Mouse (Mus musculus): ENCODE results near the gene Mbnl2.

Gene Mbnl2

DNA sequence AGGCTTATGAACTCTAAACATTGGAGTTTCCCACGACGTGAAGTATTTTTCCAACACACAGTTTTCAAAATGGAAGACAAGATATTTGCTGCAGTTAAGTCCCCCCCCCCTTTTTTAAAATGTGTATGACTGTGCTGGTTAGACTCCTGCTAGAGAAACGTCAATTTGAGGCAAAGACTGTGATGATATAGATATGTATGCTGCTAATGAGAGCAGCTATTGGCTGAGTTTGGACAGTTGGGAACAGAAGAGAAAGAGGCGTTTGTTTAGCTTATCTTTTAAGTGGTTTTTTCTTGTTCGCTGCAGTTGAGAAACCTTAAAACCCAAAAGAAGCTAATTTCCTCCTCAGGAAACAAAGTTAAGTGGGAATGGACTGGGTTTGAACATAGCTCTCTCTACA lies 106.7 kb downstream of the Mbnl2 start:
- DNase-seq (ENCODE audit: low spot score in 2 of 2): no peak

DNA sequence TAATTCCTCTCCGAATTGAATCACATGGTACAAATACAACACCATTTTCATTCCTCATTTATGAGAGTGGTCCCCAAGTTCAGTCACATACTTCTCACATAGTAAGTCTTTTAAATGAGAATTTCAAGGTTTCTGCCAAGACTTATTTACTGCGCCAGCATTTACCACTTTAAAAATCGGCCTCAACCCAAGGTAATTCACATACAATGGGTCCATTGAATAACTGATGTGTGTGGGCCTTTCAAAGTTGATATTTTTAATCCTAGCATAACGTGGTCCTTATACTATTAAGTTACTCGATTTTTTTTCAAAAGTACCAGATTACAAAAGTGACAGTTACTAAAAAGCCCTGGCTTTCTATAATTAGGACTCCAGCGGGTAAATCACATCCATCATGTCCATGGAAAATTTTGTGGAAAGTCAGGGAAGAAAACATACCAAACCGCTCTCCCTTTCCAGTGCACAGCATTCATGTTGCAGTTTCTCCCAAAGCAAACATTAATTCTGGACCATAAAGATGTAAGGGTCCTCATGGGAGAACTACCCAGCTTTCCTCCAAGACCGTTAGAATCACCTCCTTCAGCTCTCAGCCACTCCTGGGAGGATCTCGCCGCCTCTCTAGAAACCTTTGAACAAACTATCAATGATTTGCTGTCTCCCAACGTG lies 107.8 kb downstream of the Mbnl2 start:
- no peak for DNase-seq (ENCODE audit: low spot score in 2 of 2)

DNA sequence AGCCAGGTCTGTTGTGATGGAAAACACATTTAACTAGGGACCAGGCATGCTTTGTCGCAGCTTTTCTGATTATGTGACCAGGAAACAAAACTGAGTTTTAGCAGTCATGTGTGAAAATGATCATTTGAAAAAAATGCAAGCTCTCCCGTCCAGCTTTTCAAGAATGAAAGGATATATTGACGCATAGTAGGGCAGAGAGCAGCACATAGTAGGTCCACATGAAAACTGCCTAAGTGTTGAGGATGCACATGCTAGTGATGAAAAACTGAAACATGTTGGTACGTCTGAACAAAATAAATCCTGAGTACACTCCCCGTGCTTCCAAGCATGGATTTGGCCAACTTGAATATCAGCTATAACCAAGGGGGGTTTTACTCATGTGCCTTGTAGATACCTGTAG lies 109.1 kb downstream of the Mbnl2 start:
- DNase-seq (ENCODE audit: low spot score in 2 of 2): no peak

DNA sequence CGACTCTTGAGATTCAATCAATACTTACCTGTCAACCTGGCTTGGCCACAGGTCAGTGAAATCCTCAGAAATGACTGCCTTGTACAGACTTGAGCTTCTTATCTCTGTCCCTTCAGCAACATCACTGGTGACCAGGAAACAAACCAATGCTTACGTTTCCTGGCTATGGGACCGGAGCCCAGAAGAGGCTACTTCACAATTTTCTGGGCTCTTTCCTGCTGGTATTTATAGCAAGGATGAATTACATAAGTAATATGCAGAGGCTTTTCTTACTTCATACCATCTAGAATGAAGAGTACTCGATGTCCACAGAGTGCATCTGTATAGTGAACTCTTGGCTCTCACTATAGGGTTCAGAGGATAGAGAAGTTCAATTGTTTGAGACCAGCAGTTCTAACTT lies 111.8 kb downstream of the Mbnl2 start:
- no peak for DNase-seq (ENCODE audit: low spot score in 2 of 2)

DNA sequence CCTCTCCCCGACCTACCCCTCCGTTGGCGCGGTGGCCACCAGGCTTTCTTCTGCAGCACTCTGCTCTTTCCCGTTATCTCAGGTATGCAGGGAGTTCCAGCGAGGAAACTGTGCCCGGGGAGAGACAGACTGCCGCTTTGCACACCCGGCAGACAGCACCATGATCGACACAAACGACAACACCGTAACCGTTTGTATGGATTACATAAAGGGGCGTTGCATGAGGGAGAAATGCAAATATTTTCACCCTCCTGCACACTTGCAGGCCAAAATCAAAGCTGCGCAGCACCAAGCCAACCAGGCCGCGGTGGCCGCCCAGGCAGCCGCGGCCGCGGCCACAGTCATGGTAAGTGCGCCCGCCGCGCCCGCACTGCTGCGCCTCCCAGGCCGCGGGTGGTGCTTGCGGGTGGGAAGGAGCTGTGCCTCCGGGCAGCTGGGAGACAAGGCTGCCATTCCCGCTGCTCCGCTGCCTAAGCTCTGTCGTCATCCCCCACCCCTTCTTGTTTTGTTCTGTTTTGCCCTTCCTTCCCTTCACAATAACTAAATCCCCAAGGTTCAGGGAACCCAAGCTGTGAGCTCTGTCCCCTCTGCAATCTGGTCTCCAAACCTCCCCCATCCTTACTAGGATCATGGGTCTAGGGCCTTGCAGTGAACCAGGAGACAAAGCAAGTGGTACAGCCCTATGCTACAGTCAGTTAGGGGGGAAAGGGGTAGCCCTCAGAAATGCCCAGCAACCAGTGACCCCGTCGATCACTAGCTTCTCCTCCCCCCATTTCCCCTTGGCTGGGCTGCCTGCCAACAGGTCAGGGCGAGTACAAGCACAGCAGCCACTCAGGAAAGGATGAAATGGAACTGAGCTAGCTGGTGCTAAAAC lies 113.6 kb downstream of the Mbnl2 start:
- no peak for DNase-seq (ENCODE audit: low spot score in 2 of 2)

DNA sequence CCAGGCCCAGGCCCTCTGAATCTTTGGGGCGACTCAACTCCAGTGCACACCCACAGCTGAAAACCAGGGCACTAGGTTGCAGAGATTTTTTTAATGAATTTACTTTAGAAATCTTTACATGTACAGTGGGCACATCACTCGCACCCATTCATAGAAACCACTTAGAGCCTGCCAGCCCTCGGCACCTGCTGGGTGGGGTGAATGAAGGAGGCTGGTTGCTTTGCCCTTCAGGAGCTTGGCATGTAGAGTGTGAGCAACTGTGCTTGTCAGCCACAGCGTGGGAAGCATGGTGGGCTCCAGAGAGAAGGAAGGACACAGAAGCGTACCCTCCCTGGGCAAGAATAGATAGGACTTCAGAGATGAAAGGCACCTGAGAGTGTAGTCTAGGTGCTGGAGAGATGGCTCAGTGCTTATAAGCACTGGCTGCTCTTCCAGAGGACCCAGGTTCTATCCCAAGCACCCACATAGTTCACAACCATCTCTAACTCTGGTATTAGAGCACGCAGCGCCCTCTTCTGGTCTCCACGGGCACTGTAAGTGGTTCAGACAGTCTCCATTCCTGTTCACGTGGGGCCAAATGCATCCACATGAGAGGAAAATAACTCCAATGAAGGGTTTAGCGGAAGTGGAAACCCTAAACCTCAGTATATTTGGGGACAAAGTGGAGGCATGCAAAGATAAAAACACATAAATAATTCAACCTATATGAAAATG lies 114.9 kb downstream of the Mbnl2 start:
- no peak for DNase-seq (ENCODE audit: low spot score in 2 of 2)

DNA sequence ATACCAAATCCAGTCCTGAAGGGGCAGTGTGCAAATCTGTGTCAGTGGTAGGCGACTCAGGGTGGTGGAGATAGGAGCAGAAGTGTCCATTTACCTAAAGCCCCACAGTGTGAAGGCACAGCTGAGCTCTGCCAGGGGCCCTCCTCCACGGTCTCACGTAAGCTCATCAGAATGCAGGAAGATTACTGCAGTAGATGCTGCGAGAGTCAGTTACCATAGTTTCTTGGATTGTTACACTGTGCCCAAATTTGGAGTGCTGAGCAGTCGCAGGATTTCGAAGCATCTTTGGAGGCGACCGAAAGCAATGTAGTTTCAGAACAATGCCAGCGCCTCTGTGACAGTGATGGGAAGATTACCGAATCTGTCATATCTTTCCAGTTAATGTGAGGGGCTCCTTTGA lies 116.2 kb downstream of the Mbnl2 start:
- peak; percentile 48 to 64 for DNase-seq (ENCODE audit: low spot score in 2 of 2)

DNA sequence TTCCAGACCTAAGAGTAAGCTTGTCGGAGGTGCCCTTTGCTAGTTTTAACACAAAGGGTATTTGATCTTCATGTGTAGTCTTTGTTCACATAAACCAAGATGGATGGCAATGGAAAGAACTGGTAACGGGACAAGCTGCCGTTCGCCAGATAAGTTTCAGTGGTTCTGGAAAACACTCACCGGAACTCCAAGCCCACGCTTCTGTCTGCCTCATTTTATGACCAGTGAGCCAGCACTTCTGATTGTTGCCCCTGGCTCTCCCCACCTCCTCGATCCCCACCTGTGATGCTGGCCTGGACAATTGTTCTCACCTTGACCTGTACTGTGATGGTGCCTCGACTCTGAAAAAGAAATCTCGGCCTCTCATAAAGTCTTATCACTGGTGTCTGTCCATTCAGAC lies 117.0 kb downstream of the Mbnl2 start:
- DNase-seq (ENCODE audit: low spot score in 2 of 2): no peak

DNA sequence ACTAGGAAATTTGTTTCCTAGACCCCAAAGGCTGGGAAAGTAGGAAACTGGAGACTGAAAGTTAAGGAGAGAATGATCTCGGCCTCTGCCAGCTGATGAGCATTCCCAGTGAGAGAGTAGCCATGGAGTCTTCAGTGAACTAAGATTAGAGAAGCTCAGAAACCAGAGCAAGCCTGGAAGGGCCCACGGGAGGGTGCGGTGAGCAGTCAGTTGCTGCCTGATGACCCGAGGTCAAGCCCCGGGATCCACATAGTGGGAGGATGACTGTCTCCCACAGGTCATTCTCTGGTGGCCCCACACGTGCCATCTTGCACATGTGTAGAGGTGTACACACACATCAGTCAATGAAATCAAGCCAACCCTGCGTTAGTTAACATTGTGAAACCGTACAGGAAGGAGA lies 118.0 kb downstream of the Mbnl2 start:
- DNase-seq (ENCODE audit: low spot score in 2 of 2): no peak

DNA sequence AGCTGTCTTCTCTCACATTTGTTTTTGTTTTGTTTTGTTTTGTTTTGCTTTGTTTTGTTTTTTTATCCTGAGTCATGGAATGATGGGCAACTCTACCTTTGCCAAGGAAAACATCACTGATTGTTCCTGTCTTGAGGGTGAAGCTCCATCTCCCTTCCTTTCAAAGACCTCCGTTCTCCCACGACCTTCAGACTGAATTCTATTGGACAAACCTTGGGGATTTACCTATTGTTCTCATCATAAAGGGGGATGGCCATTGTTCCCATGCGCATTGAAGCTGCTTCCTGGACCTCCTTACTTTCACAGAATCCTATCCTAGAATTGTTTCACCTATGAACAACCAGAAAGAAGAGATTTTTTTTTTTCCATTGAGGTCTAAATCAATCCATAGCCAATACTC lies 118.7 kb downstream of the Mbnl2 start:
- DNase-seq (ENCODE audit: low spot score in 2 of 2): no peak

DNA sequence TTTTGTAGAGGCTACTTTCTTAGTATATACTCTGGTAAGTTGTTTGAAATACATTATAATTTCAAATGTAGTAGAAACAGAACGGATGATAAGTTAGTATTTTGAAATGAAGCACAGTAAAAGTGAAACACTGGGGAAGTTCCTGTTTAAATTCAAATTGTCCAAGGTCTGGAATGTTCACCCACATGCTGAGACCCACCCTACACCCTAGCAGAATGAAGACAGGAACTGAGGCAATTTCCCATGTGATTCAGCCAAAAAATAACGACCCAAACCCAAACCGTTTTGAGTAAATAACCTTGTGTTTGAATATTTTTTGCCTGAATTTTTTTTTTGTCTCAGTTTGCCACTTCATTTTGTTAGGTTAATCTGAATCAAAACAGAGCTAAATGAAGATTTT lies 119.4 kb downstream of the Mbnl2 start:
- no peak for DNase-seq (ENCODE audit: low spot score in 2 of 2)

DNA sequence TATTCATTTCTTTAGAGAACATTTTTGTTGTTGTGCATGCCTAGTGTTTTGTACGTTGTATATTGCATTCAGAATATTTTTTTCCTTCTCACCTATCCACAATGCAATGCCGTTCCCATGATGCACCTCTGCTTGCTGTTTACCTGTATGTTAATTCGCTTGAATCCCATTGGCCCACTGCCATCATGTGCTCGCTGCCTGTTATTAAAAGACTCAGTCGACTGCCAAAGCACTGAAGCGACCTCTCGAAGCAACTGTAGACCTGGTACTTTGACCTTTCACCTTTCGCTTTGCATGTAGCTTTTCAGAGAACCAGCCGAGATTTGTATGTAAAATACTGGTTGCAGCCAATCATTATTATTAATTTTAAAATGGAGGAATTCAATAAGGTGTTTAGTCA lies 120.0 kb downstream of the Mbnl2 start:
- DNase-seq (ENCODE audit: low spot score in 2 of 2): no peak

DNA sequence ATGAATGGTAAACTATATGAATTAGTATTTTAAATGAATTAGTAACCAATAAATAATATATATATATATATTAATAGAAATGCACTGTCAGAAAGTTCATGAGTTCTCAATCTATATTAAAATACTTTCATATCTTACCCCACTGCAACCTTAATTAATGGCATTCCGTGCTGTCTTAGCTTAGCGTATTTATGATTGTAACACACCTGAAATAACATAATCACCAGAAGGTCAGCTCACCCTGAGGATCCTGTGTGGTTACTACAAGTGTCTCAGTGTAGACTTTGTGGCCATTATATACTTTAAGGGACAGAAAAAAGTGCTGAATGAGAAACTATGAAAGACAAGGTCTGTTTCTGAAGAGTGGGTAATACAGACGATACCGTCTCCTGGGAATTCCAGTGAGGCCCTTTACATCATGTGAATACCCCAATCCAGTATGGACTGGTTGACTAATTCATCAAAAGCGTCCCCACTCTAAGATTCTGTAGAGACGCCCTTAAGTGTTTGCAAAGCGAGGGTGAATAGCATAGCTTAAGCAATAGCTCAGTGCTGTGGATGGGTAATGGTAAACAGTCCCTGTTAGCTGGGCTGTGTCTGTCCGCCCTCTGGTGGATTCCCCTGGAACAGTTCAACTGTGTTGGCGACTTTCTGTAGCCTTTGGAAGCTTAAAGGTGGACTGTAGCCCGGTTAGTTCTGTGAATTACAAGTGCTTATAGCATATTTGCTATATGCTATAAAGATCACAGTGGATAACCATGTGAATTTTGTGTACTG lies 122.6 kb downstream of the Mbnl2 start:
- DNase-seq (ENCODE audit: low spot score in 2 of 2): peak in 1 of 2 experiments; percentile 72

DNA sequence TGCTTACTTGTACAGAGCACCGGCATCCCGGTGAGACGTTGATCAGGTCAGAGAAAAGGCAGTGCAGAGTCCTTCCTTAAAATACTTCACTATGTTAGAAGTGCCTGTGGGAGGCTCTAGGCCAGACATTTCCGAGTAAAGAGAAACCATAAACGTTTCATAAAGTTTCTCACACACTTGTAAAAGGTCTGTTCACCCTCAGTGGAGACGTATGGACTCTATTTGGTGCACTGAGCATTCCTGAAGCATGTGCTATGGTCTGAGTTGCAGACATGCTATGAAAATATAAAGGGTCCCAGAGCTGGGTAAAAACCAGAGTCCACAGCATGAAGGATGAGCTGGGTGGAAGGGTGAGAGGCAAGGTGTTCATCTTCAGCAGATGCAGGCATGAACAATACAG lies 124.1 kb downstream of the Mbnl2 start:
- DNase-seq (ENCODE audit: low spot score in 2 of 2): no peak

DNA sequence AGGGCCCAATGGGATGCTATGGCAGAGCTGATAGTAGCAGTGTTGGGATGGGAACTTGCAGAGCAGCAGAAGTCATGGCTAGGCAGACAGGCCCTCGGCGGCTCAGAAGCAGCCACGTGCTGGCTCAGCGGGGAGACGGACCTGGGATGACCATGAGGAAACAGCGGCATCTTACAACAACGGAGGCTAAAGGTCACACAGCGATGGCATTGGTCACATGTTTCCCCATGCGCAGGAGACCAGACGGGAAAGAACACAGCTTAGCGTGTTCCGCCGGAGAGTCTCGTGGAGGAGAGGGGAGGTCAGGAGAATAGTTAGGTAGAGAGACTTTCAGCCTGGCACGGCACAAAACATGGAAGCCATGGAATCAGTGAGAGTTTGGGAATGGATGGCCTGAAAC lies 125.7 kb downstream of the Mbnl2 start:
- DNase-seq (ENCODE audit: low spot score in 2 of 2): no peak

DNA sequence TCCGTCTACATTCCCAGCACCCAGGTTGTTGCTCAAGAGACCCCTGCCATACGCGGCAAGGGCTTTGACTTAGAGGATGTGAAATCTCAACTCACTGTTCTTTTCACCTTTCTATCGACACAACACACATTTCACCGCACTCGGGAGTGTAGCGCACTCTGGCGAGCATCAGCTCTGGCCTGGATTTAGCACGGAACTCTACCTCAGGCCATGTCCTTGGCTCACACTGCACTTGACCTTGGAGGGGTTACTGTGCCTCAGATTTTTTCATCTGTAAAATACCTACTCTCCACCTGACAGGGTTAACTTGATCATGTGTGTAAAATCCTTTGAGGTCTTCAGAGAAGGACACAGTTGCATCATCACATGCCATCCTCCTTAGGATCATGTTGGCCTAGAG lies 127.2 kb downstream of the Mbnl2 start:
- DNase-seq (ENCODE audit: low spot score in 2 of 2): no peak

DNA sequence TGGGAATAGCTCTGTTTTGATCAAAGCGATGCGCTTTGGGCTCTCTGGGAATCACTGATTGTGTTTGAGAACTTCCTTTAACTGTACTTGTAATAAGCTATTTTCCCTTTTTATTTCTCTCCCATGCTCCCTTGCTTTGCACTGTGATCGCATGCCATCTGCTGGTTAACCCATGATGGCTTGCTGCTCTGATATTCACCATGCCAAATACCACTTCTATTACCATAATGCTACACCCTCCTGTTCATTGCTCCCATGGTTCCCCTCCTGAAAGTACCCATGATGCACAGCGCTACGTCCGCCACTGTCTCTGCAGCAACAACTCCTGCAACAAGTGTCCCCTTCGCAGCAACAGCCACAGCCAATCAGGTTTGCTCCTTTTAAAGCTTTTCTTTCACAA lies 128.9 kb downstream of the Mbnl2 start:
- no peak for DNase-seq (ENCODE audit: low spot score in 2 of 2)

DNA sequence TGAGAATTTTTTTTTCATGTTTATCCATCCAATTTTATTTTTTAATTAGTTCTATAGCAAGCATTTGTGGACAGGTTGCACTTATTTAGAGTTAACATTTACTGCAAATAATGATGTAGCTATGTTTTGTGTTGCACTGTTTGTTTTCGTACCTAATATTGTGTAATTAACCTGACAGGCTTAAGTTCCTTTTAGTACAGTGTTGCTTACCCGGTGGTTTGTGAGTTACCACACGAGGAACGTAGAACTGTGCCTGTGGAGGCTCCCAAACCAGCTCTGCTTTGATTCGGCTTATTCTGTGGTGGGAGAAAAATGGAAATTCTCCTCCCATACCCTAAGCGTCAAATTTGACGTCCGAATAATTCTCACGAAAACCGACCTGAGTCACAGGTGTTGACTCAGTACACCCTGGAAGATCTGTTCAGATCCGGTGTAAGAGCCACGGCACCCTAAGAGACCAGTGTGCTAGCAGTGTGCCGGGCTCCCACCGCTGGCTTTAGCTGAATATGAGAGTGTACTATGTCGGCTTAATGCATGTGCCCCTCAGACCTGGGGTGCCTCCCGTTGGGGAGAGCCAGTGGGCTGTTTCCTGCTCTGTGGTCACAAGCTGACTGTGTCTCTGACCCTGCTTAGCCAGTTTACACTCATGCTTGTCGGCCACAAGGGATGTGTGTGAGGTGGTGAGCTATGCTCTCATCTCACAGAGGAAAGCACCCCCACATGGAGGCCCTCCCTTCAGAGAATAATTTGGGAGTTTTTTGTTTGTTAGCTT lies 129.5 kb downstream of the Mbnl2 start:
- DNase-seq (ENCODE audit: low spot score in 2 of 2): no peak

DNA sequence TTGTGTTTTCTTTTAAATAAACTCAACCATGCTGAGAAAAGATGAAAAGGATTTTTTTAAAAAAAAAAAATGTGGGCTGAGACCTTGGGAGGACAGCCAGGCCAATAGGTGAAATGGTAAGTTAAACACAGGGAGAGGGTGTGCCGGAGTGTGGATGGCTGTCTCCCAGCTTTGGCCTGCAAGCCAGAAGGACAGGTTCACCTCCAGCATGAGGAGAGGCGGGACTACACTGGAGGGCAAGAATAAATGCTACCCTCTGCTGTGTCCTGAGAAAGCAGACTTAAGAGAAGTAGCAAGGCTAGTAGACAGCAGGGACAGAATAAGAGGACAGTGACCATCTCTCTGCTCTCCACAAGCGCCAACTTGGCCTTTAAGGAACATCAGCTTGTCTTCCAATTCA lies 130.1 kb downstream of the Mbnl2 start:
- DNase-seq (ENCODE audit: low spot score in 2 of 2): no peak

DNA sequence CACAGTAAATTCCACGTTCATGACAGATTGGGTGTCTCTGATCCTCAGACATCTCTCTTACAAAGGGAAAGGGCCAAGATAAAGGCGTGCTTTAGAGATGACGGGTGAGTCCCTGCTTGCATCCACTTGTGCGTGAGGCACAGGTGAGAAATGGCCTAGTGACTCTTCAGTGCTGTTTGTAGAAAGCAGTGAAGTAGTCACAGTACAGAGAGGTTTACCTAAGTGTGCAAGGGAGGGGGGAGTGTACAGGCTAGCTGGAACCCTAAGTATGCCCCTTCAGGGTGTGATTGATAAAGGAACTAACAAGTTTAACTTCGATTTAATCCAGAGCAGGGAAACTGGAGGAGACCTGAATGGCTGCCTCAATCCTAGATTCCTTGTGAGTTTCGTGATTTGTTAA lies 130.8 kb downstream of the Mbnl2 start:
- no peak for DNase-seq (ENCODE audit: low spot score in 2 of 2)

DNA sequence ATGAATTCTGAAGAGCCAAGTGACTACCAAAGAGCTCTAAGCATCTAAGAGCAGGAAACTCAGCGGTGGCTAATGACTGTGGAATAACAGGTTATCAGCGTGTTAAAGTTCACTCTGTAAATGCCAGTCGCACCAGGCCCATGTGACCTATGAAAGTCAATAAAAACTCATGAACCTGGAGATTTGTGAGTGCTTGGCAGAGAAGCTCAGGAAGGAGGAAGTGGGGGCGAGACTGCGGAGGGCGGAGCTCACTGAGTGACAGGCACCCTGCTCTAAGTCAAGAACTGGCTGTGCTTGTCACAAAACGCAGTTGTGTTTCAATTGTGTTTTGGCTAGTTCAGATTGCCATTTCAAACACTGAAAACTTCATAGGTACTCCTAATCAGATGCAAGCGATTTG lies 131.4 kb downstream of the Mbnl2 start:
- no peak for DNase-seq (ENCODE audit: low spot score in 2 of 2)
